Mouse (Mus musculus) embryonic stem cell, embryonic (primary cell): ENCODE data around the gene Gm49630.
"Not testable (repeated sequence)": the region's sequence is repeated elsewhere in the genome, so short reads cannot be mapped to it uniquely, and the experiment has no call there.

Source experiments
- CTCF ChIA-PET, 4 experiments: fragments of 300-600 bp in 2 of 4; fragments of 350-600 bp in 2 of 4; sonication (Branson Sonifier 250); formaldehyde crosslinking; loops; one replicate each; lab custom pipeline; 2022; ENCODE audit warnings: inconsistent platforms in 2 of 4; lab: Charles Lee
- POLR2A ChIA-PET, 4 experiments: fragments of 300-600 bp in 2 of 4; fragments of 350-600 bp in 2 of 4; sonication (Branson Sonifier 250); formaldehyde crosslinking; loops; one replicate each; lab custom pipeline; 2022; ENCODE audit warnings: antibody characterized with exemption in 4 of 4, inconsistent platforms in 1 of 4; lab: Charles Lee

Gene Gm49630

GRCm38 (mm10) chr17:7376951-7377700, 5.3 kb upstream of the Gm49630 start:
- POLR2A ChIA-PET, CTCF ChIA-PET: not testable (repeated sequence)

GRCm38 (mm10) chr17:7369401-7369800, 2.4 kb downstream of the Gm49630 start:
- CTCF ChIA-PET, POLR2A ChIA-PET: not testable (repeated sequence)

GRCm38 (mm10) chr17:7366676-7367374, 5.0 kb downstream of the Gm49630 start:
- CTCF ChIA-PET, POLR2A ChIA-PET: not testable (repeated sequence)

GRCm38 (mm10) chr17:7366265-7366664, 5.5 kb downstream of the Gm49630 start:
- CTCF ChIA-PET, POLR2A ChIA-PET: not testable (repeated sequence)

GRCm38 (mm10) chr17:7365615-7366014, 6.2 kb downstream of the Gm49630 start:
- POLR2A ChIA-PET, CTCF ChIA-PET: not testable (repeated sequence)

- CTCF ChIA-PET, POLR2A ChIA-PET: not testable (repeated sequence)
Observed at GRCm38 (mm10) chr17:7360749-7361465, 10.9 kb downstream of the Gm49630 start.

- CTCF ChIA-PET, POLR2A ChIA-PET: not testable (repeated sequence)
Observed at GRCm38 (mm10) chr17:7359806-7360205, 12.0 kb downstream of the Gm49630 start.

- POLR2A ChIA-PET, CTCF ChIA-PET: not testable (repeated sequence)
Observed at GRCm38 (mm10) chr17:7352596-7352995, 19.2 kb downstream of the Gm49630 start, which contains the start of gene Ttll2. Gene Ttll2, minus strand, starts transcription at chr17:7352696.

- CTCF ChIA-PET, POLR2A ChIA-PET: not testable (repeated sequence)
Observed at GRCm38 (mm10) chr17:7348765-7349164, 23.0 kb downstream of the Gm49630 start.

- CTCF ChIA-PET, POLR2A ChIA-PET: not testable (repeated sequence)
Observed at GRCm38 (mm10) chr17:7337381-7337780, 34.4 kb downstream of the Gm49630 start.

GRCm38 (mm10) chr17:7332745-7333144, 39.0 kb downstream of the Gm49630 start:
- CTCF ChIA-PET, POLR2A ChIA-PET: not testable (repeated sequence)

- POLR2A ChIA-PET, CTCF ChIA-PET: not testable (repeated sequence)
Observed at GRCm38 (mm10) chr17:7326415-7326814, 45.4 kb downstream of the Gm49630 start.

- POLR2A ChIA-PET = not testable (repeated sequence)
Observed at GRCm38 (mm10) chr17:7324346-7324745, 47.4 kb downstream of the Gm49630 start, which contains the start of gene Tcp10a. Gene Tcp10a, plus strand, starts transcription at chr17:7324646.

GRCm38 (mm10) chr17:7319789-7320188, 52.0 kb downstream of the Gm49630 start:
- CTCF ChIA-PET, POLR2A ChIA-PET: not testable (repeated sequence)

More at GRCm38 (mm10) chr17:7324346-7324745, 47.4 kb downstream of the Gm49630 start, which contains the start of gene Tcp10a:
- CTCF ChIA-PET = not testable (repeated sequence)

- CTCF ChIA-PET, POLR2A ChIA-PET: not testable (repeated sequence)
Observed at GRCm38 (mm10) chr17:7315693-7316382, 55.9 kb downstream of the Gm49630 start.

- POLR2A ChIA-PET, CTCF ChIA-PET: not testable (repeated sequence)
Observed at GRCm38 (mm10) chr17:7306278-7307196, 65.2 kb downstream of the Gm49630 start.
